Mouse (Mus musculus) skeletal muscle tissue, adult 2 months (tissue): ENCODE measurements around the gene Hsf4.

Source experiments
- DNase-seq: peaks from one replicate; pipeline ENCODE4 v3.0.0-alpha.2; 2012; ENCODE audit warnings: low read depth, low spot score

The Hsf4 gene

GRCm38 (mm10) chr8:105259721-105260320 lies 9.8 kb upstream of the Hsf4 start:
- DNase-seq, result no peak

GRCm38 (mm10) chr8:105260371-105261099 lies 9.1 kb upstream of the Hsf4 start:
- DNase-seq, result no peak

GRCm38 (mm10) chr8:105261326-105261980 lies 8.1 kb upstream of the Hsf4 start:
- DNase-seq, result no peak

- no peak for DNase-seq
These were observed 6.2 kb upstream of the Hsf4 start for GRCm38 (mm10) chr8:105263244-105263912.

GRCm38 (mm10) chr8:105264024-105264982 lies 5.3 kb upstream of the Hsf4 start, which contains the start of the genes Tradd and Fbxl8:
TSS of gene Tradd (minus strand) at chr8:105264609.
TSS of gene Fbxl8 (plus strand) at chr8:105264648.
- DNase-seq, result no peak

GRCm38 (mm10) chr8:105265128-105265527 lies 4.5 kb upstream of the Hsf4 start:
- DNase-seq, result no peak

GRCm38 (mm10) chr8:105266775-105267174 lies 2.8 kb upstream of the Hsf4 start:
- no peak for DNase-seq

GRCm38 (mm10) chr8:105268342-105269074 lies 1.1 kb upstream of the Hsf4 start:
- DNase-seq, result no peak

GRCm38 (mm10) chr8:105269075-105269458 lies 534 bp upstream of the Hsf4 start:
- no peak for DNase-seq

GRCm38 (mm10) chr8:105270101-105270915 lies 707 bp downstream of the Hsf4 start:
- DNase-seq, result no peak

- no peak for DNase-seq
These were observed 1.2 kb downstream of the Hsf4 start for GRCm38 (mm10) chr8:105270916-105271186.

- DNase-seq, result no peak
These were observed 5.8 kb downstream of the Hsf4 start for GRCm38 (mm10) chr8:105275387-105275786.

GRCm38 (mm10) chr8:105275840-105276239 lies 6.2 kb downstream of the Hsf4 start, which contains the start of gene Nol3:
TSS of gene Nol3 (plus strand) at chr8:105276140.
- no peak for DNase-seq

GRCm38 (mm10) chr8:105276292-105277120 lies 6.9 kb downstream of the Hsf4 start:
- peak; percentile 62 for DNase-seq

GRCm38 (mm10) chr8:105278911-105279334 lies 9.3 kb downstream of the Hsf4 start:
- peak; percentile 89 for DNase-seq

- DNase-seq, result no peak
These were observed 11.0 kb downstream of the Hsf4 start for GRCm38 (mm10) chr8:105280567-105280966.

GRCm38 (mm10) chr8:105281821-105282220 lies 12.2 kb downstream of the Hsf4 start:
- DNase-seq, result no peak

- no peak for DNase-seq
These were observed 12.6 kb downstream of the Hsf4 start for GRCm38 (mm10) chr8:105282239-105282638.

- DNase-seq, result no peak
These were observed 13.5 kb downstream of the Hsf4 start for GRCm38 (mm10) chr8:105283074-105283473.
